Mouse (Mus musculus) lung, postnatal 0 days (tissue): ENCODE data around the gene Lamtor3. TPM values are rescaled to one million over a fixed set of nuclear protein-coding genes. Genes with fewer than 3 reads are reported as not detected.

Source experiments
- ATAC-seq: fragments of 200-750 bp; cut with Nextera tagmentation; 2 replicates; pipeline ENCODE4 v1.8.0; 2017; ENCODE audit warnings: moderate library complexity
- DNase-seq: peaks from one replicate; pipeline ENCODE4 v3.0.0-alpha.2; 2016; ENCODE audit warnings: low spot score
- H3K27ac ChIP-seq: fragments of 300-500 bp; sonication (generic); 2 replicates; pipeline ENCODE4 v1.5.1; 2014; ENCODE audit warnings: antibody characterized with exemption, mild to moderate bottlenecking, low read length, mixed read lengths
- H3K27me3 ChIP-seq: fragments of 300-500 bp; sonication (generic); replicated peaks from 2 replicates; pipeline ENCODE4 v1.6.1; 2014; ENCODE audit warnings: low read length, mixed read lengths; ENCODE audit not compliant: insufficient read depth
- H3K36me3 ChIP-seq: fragments of 300-500 bp; sonication (generic); 2 replicates; pipeline ENCODE4 v1.6.1; 2014; ENCODE audit warnings: low read length, mixed read lengths; ENCODE audit not compliant: insufficient read depth
- H3K4me1 ChIP-seq: fragments of 300-500 bp; sonication (generic); 2 replicates; pipeline ENCODE4 v1.6.1; 2014; ENCODE audit warnings: antibody characterized with exemption, low read depth, low read length, mixed read lengths; ENCODE audit not compliant: insufficient read depth
- H3K4me2 ChIP-seq: fragments of 300-500 bp; sonication (generic); replicated peaks from 2 replicates; pipeline ENCODE4 v1.6.1; 2014; ENCODE audit warnings: low read depth, mild to moderate bottlenecking, low read length, moderate library complexity, mixed read lengths
- H3K4me3 ChIP-seq: fragments of 300-500 bp; sonication (generic); 2 replicates; pipeline ENCODE4 v1.5.1; 2014; ENCODE audit warnings: low read depth, low read length
- H3K9ac ChIP-seq: fragments of 300-500 bp; sonication (generic); replicated peaks from 2 replicates; pipeline ENCODE4 v1.6.1; 2014; ENCODE audit warnings: low read depth, mild to moderate bottlenecking
- H3K9me3 ChIP-seq: fragments of 300-500 bp; sonication (generic); 2 replicates; pipeline ENCODE4 v1.6.1; 2016; ENCODE audit warnings: low read length, mixed read lengths
- CTCF ChIP-seq: IDR thresholded peaks from 2 replicates; pipeline ENCODE4 v1.5.1; 2016; ENCODE audit warnings: antibody characterized with exemption, mild to moderate bottlenecking
- EP300 ChIP-seq: IDR thresholded peaks from 2 replicates; pipeline ENCODE4 v1.6.1; 2016; ENCODE audit warnings: antibody characterized with exemption, mild to moderate bottlenecking, control low read depth
- WGBS: fragments of 180-500 bp; shearing (Covaris S2); extraction: QIAGEN DNeasy Blood & Tissue Kit; methylation state at CpG from one replicate; pipeline ENCODE4 v1.1.7; 2014; 5-methylcytosine and 5-hydroxymethylcytosine counted together
- polyA plus RNA-seq: library from polyadenylated mRNA; unstranded; fragments of >200 nt; fragmentation: Nextera tagmentation; extraction: Ambion mirVana; gene quantifications from 2 replicates; pipeline ENCODE4 v1.2.1, GENCODE M21; 2015

Lamtor3 gene
- 114 and 122 TPM in 2 replicates for polyA plus RNA-seq

GRCm38 (mm10) chr3:137918172-137918931, at the start of gene Lamtor3:
TSS of gene Lamtor3 (plus strand) at chr3:137918506.
- peaks cover 9% of the 10 kb centered on the region; the same call in 1 of the 2 replicates for H3K4me1 ChIP-seq
- H3K4me2 ChIP-seq = peak within 1 kb of the TSS; percentile 77
- peak within 1 kb of the TSS; percentile 61 for H3K4me3 ChIP-seq
- peak within 1 kb of the TSS; percentile 46 for H3K9ac ChIP-seq
- TF ChIP-seq CTCF (peak; percentile 27; the same call in 1 of the 2 replicates), EP300 (no peak)
- peak; percentile 86 for DNase-seq
- no peaks in the 10 kb centered on the region for H3K36me3 ChIP-seq
- no peaks in the 10 kb centered on the region for H3K9me3 ChIP-seq
- under 1% methylated on average over 43 of the region's 47 CpGs for WGBS
- H3K27me3 ChIP-seq = no peaks in the 10 kb centered on the region
- peak; percentile 97 for ATAC-seq
- peak within 1 kb of the TSS; percentile 62 for H3K27ac ChIP-seq

- Histone ChIP-seq H3K4me2 (no peak overlapping the region), H3K9me3 (no peaks in the 10 kb centered on the region), H3K36me3 (no peaks in the 10 kb centered on the region), H3K27ac (no peak overlapping the region), H3K27me3 (no peaks in the 10 kb centered on the region), H3K4me1 (peaks cover 4% of the 10 kb centered on the region; the same call in 1 of the 2 replicates), H3K4me3 (no peak overlapping the region), H3K9ac (no peak overlapping the region)
- DNase-seq (peak; percentile 39), ATAC-seq (no peak)
- 88% methylated on average over 9 of the region's 9 CpGs for WGBS
- no peak for TF ChIP-seq CTCF
- no peak for TF ChIP-seq EP300
Measured at GRCm38 (mm10) chr3:137869395-137869794, 48.9 kb upstream of the Lamtor3 start.

- ATAC-seq (peak; percentile 23), DNase-seq (peak; percentile 37)
- TF ChIP-seq CTCF (no peak), EP300 (no peak)
Measured at GRCm38 (mm10) chr3:137879313-137879712, 39.0 kb upstream of the Lamtor3 start.

GRCm38 (mm10) chr3:137880109-137880748, 38.1 kb upstream of the Lamtor3 start:
- TF ChIP-seq EP300 = no peak
- no peak for TF ChIP-seq CTCF
- Histone ChIP-seq H3K27me3 (no peaks in the 10 kb centered on the region), H3K4me2 (no peak overlapping the region), H3K36me3 (no peaks in the 10 kb centered on the region), H3K4me3 (no peak overlapping the region), H3K9ac (no peak overlapping the region), H3K4me1 (no peaks in the 10 kb centered on the region), H3K27ac (no peak overlapping the region), H3K9me3 (no peaks in the 10 kb centered on the region)
- no peak for DNase-seq
- WGBS = 41% methylated on average over 4 of the region's 4 CpGs
- ATAC-seq = no peak

More at GRCm38 (mm10) chr3:137879313-137879712, 39.0 kb upstream of the Lamtor3 start:
- Histone ChIP-seq H3K9me3 (no peaks in the 10 kb centered on the region), H3K27ac (no peak overlapping the region), H3K9ac (no peak overlapping the region), H3K4me2 (no peak overlapping the region), H3K4me3 (no peak overlapping the region), H3K27me3 (no peaks in the 10 kb centered on the region), H3K36me3 (no peaks in the 10 kb centered on the region), H3K4me1 (no peaks in the 10 kb centered on the region)
- 54% methylated on average over 3 of the region's 3 CpGs for WGBS

GRCm38 (mm10) chr3:137881093-137881492, 37.2 kb upstream of the Lamtor3 start:
- Histone ChIP-seq H3K9me3 (no peaks in the 10 kb centered on the region), H3K4me3 (no peak overlapping the region), H3K27me3 (no peaks in the 10 kb centered on the region), H3K9ac (no peak overlapping the region), H3K27ac (no peak overlapping the region), H3K4me2 (no peak overlapping the region), H3K36me3 (no peaks in the 10 kb centered on the region), H3K4me1 (no peaks in the 10 kb centered on the region)
- ATAC-seq (no peak), DNase-seq (no peak)
- no peak for TF ChIP-seq CTCF
- no peak for TF ChIP-seq EP300
- 88% methylated on average over 5 of the region's 5 CpGs for WGBS

GRCm38 (mm10) chr3:137887961-137888360, 30.3 kb upstream of the Lamtor3 start:
- no peaks in the 10 kb centered on the region for H3K36me3 ChIP-seq

More at GRCm38 (mm10) chr3:137887961-137888360, 30.3 kb upstream of the Lamtor3 start:
- WGBS = 67% methylated on average over 7 of the region's 7 CpGs
- H3K27ac ChIP-seq = no peak overlapping the region
- H3K4me3 ChIP-seq = no peak overlapping the region
- no peaks in the 10 kb centered on the region for H3K4me1 ChIP-seq
- no peaks in the 10 kb centered on the region for H3K9me3 ChIP-seq
- DNase-seq (no peak), ATAC-seq (no peak)
- no peaks in the 10 kb centered on the region for H3K27me3 ChIP-seq
- no peak overlapping the region for H3K4me2 ChIP-seq
- no peak overlapping the region for H3K9ac ChIP-seq
- no peak for TF ChIP-seq CTCF
- no peak for TF ChIP-seq EP300
